Mouse (Mus musculus) olfactory bulb, adult 2 months (tissue): ENCODE measurements around the gene Gm21974. TPM values are rescaled to one million over a fixed set of nuclear protein-coding genes. Genes with fewer than 3 reads are reported as not detected.

Experiments
- H3K27ac ChIP-seq: fragments of 200-500 bp; 2 replicates; pipeline ENCODE4 v1.5.1; 2012; ENCODE audit warnings: low read depth, low read length; ENCODE audit not compliant: insufficient read depth
- H3K4me1 ChIP-seq: fragments of 200-500 bp; 2 replicates; pipeline ENCODE4 v1.6.1; 2012; ENCODE audit warnings: low read length; ENCODE audit not compliant: control insufficient read depth, insufficient read depth
- H3K4me3 ChIP-seq: fragments of 200-500 bp; 2 replicates; pipeline ENCODE4 v1.5.1; 2012; ENCODE audit warnings: mild to moderate bottlenecking, low read depth, low read length, moderate library complexity; ENCODE audit not compliant: insufficient read depth
- CTCF ChIP-seq: fragments of 200-500 bp; IDR thresholded peaks from 2 replicates; pipeline ENCODE4 v1.5.1; 2012; ENCODE audit warnings: low read depth, mild to moderate bottlenecking, low read length, moderate library complexity; ENCODE audit not compliant: insufficient read depth
- POLR2A ChIP-seq: fragments of 200-500 bp; IDR thresholded peaks from 2 replicates; pipeline ENCODE4 v1.6.1; 2012; ENCODE audit warnings: mild to moderate bottlenecking, low read depth, low read length, moderate library complexity; ENCODE audit not compliant: insufficient read depth
- whole genome bisulfite sequencing: fragments of 180-500 bp; shearing (Covaris S2); methylation state at CpG from one replicate; pipeline ENCODE4 v1.1.7; 2018; 5-methylcytosine and 5-hydroxymethylcytosine counted together
- polyA plus RNA-seq: library from polyadenylated mRNA; stranded (reverse); fragments of >200 nt; gene quantifications from 2 replicates; pipeline ENCODE4 v1.2.4, GENCODE M21; 2012; ENCODE audit warnings: low replicate concordance; ENCODE audit not compliant: missing spikeins, insufficient read depth, insufficient read length

The Gm21974 gene
- polyA plus RNA-seq, 1 experiment: not detected

DNA sequence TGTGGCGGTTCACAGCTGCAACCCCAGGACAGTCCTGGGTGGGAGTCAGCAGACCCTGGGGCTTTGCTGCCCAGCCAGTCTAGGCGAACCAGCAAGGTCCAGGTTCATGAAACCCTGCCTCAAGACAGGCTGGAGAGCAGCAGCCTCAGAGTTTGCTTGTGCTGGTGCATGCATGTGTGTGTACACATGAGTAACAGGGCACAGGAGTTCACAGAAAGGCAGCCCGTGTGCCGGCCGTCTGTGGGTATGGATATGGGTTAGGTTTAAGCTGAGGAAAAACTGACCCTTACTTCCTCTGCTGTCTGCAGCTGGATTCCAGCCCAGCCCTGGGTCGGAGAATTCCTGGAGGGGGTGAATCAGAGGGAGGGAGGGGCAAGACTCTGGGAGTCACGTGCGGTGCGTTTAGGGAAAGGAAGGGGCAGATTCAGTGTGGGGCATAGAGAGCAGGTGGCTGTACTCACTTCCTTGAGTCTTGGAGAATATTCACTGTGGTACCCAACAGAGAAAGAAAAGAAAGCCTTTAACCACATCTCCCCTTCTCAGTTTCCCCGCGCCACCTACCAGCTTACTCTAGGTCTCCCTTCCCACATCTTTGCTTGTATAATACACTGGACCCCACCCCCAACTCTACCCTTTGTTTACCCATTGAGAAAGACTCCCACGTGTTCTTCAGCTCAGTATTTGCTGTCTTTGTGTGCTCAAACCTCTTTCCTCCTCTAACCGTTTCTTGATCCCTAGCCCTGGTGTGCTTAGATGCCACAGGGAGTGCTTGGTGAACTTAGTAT is 36.3 kb upstream of the Gm21974 start:
- no peak for TF ChIP-seq POLR2A
- no peak for TF ChIP-seq CTCF
- 35% methylated on average over 13 of the region's 13 CpGs for WGBS
- Histone ChIP-seq H3K4me3 (no peak overlapping the region), H3K4me1 (peaks cover 21% of the 10 kb centered on the region), H3K27ac (no peak overlapping the region)

DNA sequence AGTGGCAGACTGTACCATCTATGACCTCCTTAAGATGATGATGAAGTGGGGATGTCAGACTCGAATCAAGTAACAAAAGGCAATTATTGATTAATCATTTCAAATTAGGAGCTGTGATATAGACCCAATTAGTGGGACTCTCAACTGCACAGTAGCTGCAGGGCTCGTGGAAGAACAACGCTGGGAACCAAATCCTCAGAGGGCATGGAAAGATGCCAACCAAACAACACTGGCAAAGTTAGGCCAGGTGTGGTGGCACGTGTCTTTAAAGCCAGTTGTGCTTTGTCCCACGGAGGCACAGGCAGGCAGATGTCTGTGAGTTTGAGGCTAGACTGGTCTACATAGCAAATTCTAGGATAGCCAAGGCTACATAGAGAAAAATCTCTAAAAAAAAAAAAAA is 35.4 kb upstream of the Gm21974 start:
- 76% methylated on average over 5 of the region's 5 CpGs for WGBS
- Histone ChIP-seq H3K4me3 (no peak overlapping the region), H3K27ac (no peak overlapping the region), H3K4me1 (peaks cover 14% of the 10 kb centered on the region)
- no peak for TF ChIP-seq CTCF
- no peak for TF ChIP-seq POLR2A

DNA sequence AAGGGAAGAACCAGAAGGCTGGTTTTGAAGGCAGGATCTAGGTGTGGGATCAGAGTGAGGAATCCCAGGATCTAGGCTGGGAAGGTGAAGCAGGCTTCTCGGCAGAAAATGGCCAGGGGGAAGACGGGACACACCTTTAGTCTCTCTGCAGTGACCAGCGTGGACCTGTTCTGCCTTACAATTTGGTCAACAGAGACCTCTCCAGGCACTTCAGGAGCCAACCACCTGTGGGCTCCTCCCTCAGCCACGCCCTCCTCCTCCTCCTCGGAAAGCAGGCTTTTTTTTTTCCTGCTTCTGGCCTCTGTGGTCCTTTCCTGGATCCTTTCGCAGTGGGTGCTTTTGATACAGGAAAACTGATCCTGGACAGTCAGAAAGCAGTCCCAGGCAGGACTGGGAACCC is 34.7 kb upstream of the Gm21974 start, which contains the start of gene Prss8:
Gene Prss8, minus strand, starts transcription at position 182 of the 400 bp plus-strand sequence.
- no peak within 1 kb of the TSS for H3K27ac ChIP-seq
- H3K4me3 ChIP-seq: no peak within 1 kb of the TSS
- TF ChIP-seq CTCF (no peak), POLR2A (no peak)
- WGBS: 34% methylated on average over 6 of the region's 6 CpGs
- peaks cover 14% of the 10 kb centered on the region for H3K4me1 ChIP-seq

DNA sequence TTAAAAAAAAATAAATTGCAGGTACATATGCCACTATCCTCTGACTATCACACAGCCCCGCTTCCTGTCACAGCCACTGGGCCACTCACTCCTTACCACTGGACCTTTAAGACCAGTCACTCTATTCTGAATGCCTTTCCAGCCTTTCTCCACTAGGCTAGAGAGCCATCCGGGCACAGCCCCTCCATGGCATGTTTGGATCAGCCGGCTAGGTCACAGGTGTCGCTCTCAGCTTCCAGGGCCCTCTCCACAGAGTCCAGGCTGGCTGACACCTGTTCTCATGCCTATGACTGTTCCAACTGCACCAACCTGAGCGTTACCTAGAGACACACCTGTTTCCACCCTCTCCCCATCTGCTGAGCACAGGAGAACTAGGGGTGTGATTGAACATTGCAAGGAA is 33.3 kb upstream of the Gm21974 start:
- Histone ChIP-seq H3K4me1 (peaks cover 14% of the 10 kb centered on the region), H3K27ac (no peak overlapping the region), H3K4me3 (no peak overlapping the region)
- WGBS: 62% methylated on average over 5 of the region's 5 CpGs
- TF ChIP-seq CTCF: no peak
- TF ChIP-seq POLR2A: no peak

DNA sequence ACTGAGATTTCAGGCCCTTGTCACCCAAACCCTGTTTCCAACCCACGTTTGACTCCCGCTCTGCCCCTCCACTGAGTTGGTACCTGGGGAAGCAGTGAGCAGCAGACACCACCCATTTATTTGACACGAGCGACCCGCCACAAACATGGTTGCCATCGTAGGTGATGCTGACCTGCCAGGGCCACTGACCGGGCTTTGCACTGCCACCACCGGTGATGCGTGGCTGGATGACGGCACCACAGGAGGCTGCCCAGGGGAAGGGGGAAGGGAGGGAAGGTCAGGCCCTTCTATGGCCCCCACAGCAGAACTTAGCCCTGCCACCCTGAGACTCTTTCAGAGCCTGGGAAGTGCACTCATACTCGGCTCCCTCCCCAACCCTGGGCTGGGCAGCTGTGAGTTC is 32.5 kb upstream of the Gm21974 start:
- 85% methylated on average over 11 of the region's 11 CpGs for WGBS
- TF ChIP-seq POLR2A: no peak
- TF ChIP-seq CTCF: no peak
- H3K4me1 ChIP-seq: peaks cover 12% of the 10 kb centered on the region
- no peak overlapping the region for H3K4me3 ChIP-seq
- no peak overlapping the region for H3K27ac ChIP-seq

DNA sequence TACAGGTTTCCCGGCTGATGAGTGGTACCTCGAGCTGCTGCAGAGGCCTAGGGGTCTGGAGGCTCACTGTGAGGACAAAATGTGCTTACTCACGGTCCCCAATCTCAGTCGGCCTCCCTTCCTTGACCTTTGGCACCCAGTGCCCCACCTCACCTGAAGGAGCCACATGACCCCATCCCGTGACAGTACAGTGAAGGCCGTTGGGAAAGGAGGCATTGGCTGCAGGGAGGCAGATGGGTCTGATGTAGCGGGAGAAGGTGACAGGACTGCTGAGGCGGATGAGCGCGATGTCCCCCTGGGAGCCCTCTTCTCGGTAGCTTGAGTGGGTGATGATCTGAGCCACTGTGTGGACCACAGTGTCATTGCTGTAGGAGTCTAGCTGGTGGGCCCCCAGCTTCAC is 31.6 kb upstream of the Gm21974 start:
- TF ChIP-seq POLR2A: no peak
- TF ChIP-seq CTCF: no peak
- 86% methylated on average over 11 of the region's 11 CpGs for WGBS
- Histone ChIP-seq H3K4me1 (peaks cover 5% of the 10 kb centered on the region; the same call in 1 of the 2 replicates), H3K27ac (no peak overlapping the region), H3K4me3 (no peak overlapping the region)

DNA sequence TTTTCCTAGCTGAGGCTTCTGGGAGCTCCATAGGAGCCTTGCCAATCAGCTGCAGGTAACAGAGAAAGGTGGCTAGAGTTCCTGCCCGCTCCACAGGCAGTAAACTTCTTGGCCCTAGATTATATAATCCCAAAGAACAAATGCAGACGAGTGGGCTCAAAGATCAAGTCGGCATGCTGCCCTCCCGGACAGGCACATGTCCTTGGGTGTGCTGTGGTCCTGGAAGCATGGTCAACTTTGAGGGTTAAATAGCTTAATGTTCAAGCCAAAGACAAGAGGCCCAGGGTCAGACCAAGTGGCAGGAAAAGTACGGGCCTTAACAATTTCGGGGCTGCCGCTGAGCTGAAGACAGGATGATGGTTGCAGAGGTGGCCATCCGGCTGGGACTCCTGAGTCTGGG is 30.8 kb upstream of the Gm21974 start:
- 86% methylated on average over 8 of the region's 8 CpGs for WGBS
- no peaks in the 10 kb centered on the region for H3K4me1 ChIP-seq
- TF ChIP-seq CTCF: no peak
- no peak for TF ChIP-seq POLR2A
- no peak overlapping the region for H3K27ac ChIP-seq
- no peak overlapping the region for H3K4me3 ChIP-seq

DNA sequence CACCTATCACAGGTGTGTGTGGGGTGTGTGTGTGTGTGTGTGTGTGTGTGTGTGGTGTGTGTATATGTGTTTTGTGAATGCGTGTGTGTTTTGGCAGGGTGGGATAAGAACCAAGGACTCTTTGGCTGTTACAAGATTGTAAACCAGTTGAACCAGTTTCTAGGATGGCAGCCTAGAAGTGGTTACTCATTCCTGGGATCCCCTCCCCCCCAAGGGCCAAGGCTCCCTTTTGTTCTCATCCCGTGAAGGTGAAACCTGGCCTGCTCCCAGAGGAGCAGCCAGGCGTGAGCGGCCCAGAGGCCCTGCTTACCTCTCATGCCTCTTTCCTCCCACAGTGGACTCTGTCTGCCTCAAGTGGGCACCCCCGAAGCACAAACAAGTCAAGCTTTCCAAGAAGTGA is 30.0 kb upstream of the Gm21974 start:
- H3K4me1 ChIP-seq: no peaks in the 10 kb centered on the region
- TF ChIP-seq CTCF: no peak
- TF ChIP-seq POLR2A: no peak
- 62% methylated on average over 5 of the region's 5 CpGs for WGBS
- H3K27ac ChIP-seq: no peak overlapping the region
- no peak overlapping the region for H3K4me3 ChIP-seq

DNA sequence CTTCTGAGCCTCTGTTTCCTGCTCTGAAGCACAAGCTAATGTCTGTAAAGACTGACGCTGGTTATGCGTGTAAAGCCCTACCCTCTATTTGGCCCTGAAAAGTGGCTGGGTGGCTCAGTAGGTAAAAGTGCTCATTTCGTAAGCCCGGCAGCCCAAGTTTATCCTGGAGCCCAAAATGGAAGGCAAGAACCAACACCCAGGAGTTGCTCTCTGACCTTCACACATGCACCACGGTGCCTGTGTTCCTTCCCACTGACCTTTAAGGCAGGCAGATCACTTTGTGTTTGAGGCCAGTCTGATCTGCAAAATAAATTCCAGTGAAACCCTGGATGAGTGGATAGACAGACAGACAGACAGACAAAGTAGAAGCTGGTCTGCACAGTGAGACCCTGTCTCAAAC is 28.5 kb upstream of the Gm21974 start:
- TF ChIP-seq CTCF: no peak
- TF ChIP-seq POLR2A: no peak
- 86% methylated on average over 5 of the region's 5 CpGs for WGBS
- H3K27ac ChIP-seq: no peak overlapping the region
- no peaks in the 10 kb centered on the region for H3K4me1 ChIP-seq
- no peak overlapping the region for H3K4me3 ChIP-seq
